Mouse (Mus musculus): ENCODE results near the gene Smc4. TPM values are rescaled to one million over a fixed set of nuclear protein-coding genes. Genes with fewer than 3 reads are reported as not detected.

Gene Smc4
- polyA plus RNA-seq, 1 experiment from 2014 or later: 54.3 TPM

GRCm38 (mm10) chr3:69055871-69056270 lies 51.3 kb downstream of the Smc4 start:
- Histone ChIP-seq H3K4me2 (no peak overlapping the region), H3K36me3 (no peaks in the 10 kb centered on the region), H3K27me3 (no peaks in the 10 kb centered on the region), H3K9me3 (no peaks in the 10 kb centered on the region), H3K4me1 (replicated peaks) (no peaks in the 10 kb centered on the region), H3K4me3 (no peak overlapping the region), H3K9ac (no peak overlapping the region), H3K27ac (no peak overlapping the region)
- 90% methylated on average over 3 of the region's 3 CpGs for WGBS
- no peak for ATAC-seq (ENCODE audit: low FRiP score)

- WGBS: 95% methylated on average over 4 of the region's 4 CpGs
- no peak for ATAC-seq (ENCODE audit: low FRiP score)
- no peak overlapping the region for H3K4me2 ChIP-seq
- no peak overlapping the region for H3K27ac ChIP-seq
- H3K4me3 ChIP-seq: no peak overlapping the region
- H3K9ac ChIP-seq: no peak overlapping the region
- H3K36me3 ChIP-seq: no peaks in the 10 kb centered on the region
- H3K4me1 ChIP-seq (replicated peaks): no peaks in the 10 kb centered on the region
- no peaks in the 10 kb centered on the region for H3K9me3 ChIP-seq
- H3K27me3 ChIP-seq: no peaks in the 10 kb centered on the region
Observed at GRCm38 (mm10) chr3:69060672-69061071, 56.1 kb downstream of the Smc4 start.

GRCm38 (mm10) chr3:69062764-69063163 lies 58.2 kb downstream of the Smc4 start:
- Histone ChIP-seq H3K4me2 (no peak overlapping the region), H3K4me1 (replicated peaks) (no peaks in the 10 kb centered on the region), H3K4me3 (no peak overlapping the region), H3K27me3 (no peaks in the 10 kb centered on the region), H3K36me3 (no peaks in the 10 kb centered on the region), H3K27ac (no peak overlapping the region), H3K9ac (no peak overlapping the region), H3K9me3 (no peaks in the 10 kb centered on the region)
- WGBS: 94% methylated on average over 1 of the region's 1 CpGs
- ATAC-seq (ENCODE audit: low FRiP score): no peak

- no peaks in the 10 kb centered on the region for H3K36me3 ChIP-seq
- no peak for ATAC-seq (ENCODE audit: low FRiP score)
- WGBS: 75% methylated on average over 1 of the region's 1 CpGs
- no peak overlapping the region for H3K4me3 ChIP-seq
- H3K27me3 ChIP-seq: no peaks in the 10 kb centered on the region
- no peak overlapping the region for H3K27ac ChIP-seq
- H3K4me2 ChIP-seq: no peak overlapping the region
- no peaks in the 10 kb centered on the region for H3K9me3 ChIP-seq
- no peaks in the 10 kb centered on the region for H3K4me1 ChIP-seq (replicated peaks)
- H3K9ac ChIP-seq: no peak overlapping the region
Observed at GRCm38 (mm10) chr3:69064005-69064404, 59.5 kb downstream of the Smc4 start.

MicroRNA genes within 50 kb of the gene (microRNA counts, 519-probe panel; counts per million panel counts)
- microRNA mmu-miR-15b: 5,453 counts per million, percentile 91 among the panel's probes with 10 or more counts

Small RNA genes lying within 50 kb of the gene (microRNA-seq; reads per million reads assigned to microRNA genes)
- 792 reads per million, percentile 76 among the genes with 10 or more reads in this experiment for gene Mir15b
- 326 reads per million, percentile 63 among the genes with 10 or more reads in this experiment for gene Mir16-2

Other genes with a start within 250 kb of the Smc4 start
- gene 1110032F04Rik, start 135.2 kb upstream of the Smc4 start, polyA plus RNA-seq (2015; fragmentation: Nextera tagmentation; extraction: Ambion mirVana): 2.3 and 2.9 TPM in 2 replicates
- 9.0 and 9.8 TPM in 2 replicates for gene Ift80, start 168 bp upstream of the Smc4 start, polyA plus RNA-seq (2015; fragmentation: Nextera tagmentation; extraction: Ambion mirVana)
- gene Trim59, start 40.0 kb downstream of the Smc4 start, polyA plus RNA-seq (2015; fragmentation: Nextera tagmentation; extraction: Ambion mirVana): 48.4 and 53.7 TPM in 2 replicates
- 34.6 and 37.7 TPM in 2 replicates for gene Kpna4, start 122.4 kb downstream of the Smc4 start, polyA plus RNA-seq (2015; fragmentation: Nextera tagmentation; extraction: Ambion mirVana)
- not detected in 2 replicates for gene Arl14, start 217.7 kb downstream of the Smc4 start, polyA plus RNA-seq (2015; fragmentation: Nextera tagmentation; extraction: Ambion mirVana)